Mouse (Mus musculus) heart, postnatal 0 days (tissue): ENCODE results near the gene Tmprss13.

Source experiments
- CTCF ChIP-seq: IDR thresholded peaks from 2 replicates; pipeline ENCODE4 v1.5.1; 2016; ENCODE audit warnings: antibody characterized with exemption, control low read depth, low read depth
- EP300 ChIP-seq: IDR thresholded peaks from 2 replicates; pipeline ENCODE4 v1.6.1; 2016; ENCODE audit warnings: antibody characterized with exemption, low read depth

- no peak for TF ChIP-seq CTCF
- TF ChIP-seq EP300: no peak
Observed at GRCm38 (mm10) chr9:45376883-45377282, 58.0 kb downstream of the Tmprss13 start.
